ENCODE assay signal across 9 mouse cellular contexts in genomic region chr9:62520933-62521332, GRCm38 (mm10). TPM values are rescaled to one million over a fixed set of nuclear protein-coding genes. Genes with fewer than 3 reads are reported as not detected.
A peak's percentile ranks its signal among the peaks of the same experiment; 100 is the strongest.
DNase-seq lines count a peak whose midpoint lies in the region; ATAC-seq and TF ChIP-seq lines count a peak whose summit lies in the region.
"Had no signal": no experiment of that assay in that cellular context is flagged by ENCODE, and none has a peak within 500 bp of the region (broad histone marks: within the 10 kb centered on the region; RNA-seq: fewer than 3 reads in every experiment).

No protein-coding gene starts in this region.

- H3K36me3 ChIP-seq in heart, embryonic 12.5 days, result no peaks in the 10 kb centered on the region
- H3K36me3 ChIP-seq in lung, embryonic 15.5 days, result no peaks in the 10 kb centered on the region
- H3K36me3 ChIP-seq in hindbrain, embryonic 10.5 days, result no peaks in the 10 kb centered on the region
- H3K36me3 ChIP-seq in midbrain, postnatal 0 days (ENCODE audit: insufficient read depth, low read length), result no peaks in the 10 kb centered on the region
- H3K36me3 ChIP-seq: embryonic facial prominence, embryonic 15.5 days had no signal

- H3K27ac ChIP-seq in heart, embryonic 12.5 days (ENCODE audit: poor library complexity, severe bottlenecking), result 0 out of 2 replicates have a peak overlapping the region, but pooled peaks have one; percentile 34
- H3K27ac ChIP-seq in lung, embryonic 15.5 days, result peak overlapping the region; percentile 85
- peak overlapping the region; percentile 78 for H3K27ac ChIP-seq in hindbrain, embryonic 10.5 days
- H3K27ac ChIP-seq in midbrain, postnatal 0 days (ENCODE audit: low read depth, low read length), result peak overlapping the region; percentile 55; the same call in 1 of the 2 replicates
- H3K27ac ChIP-seq: embryonic facial prominence, embryonic 15.5 days had no signal

- no peak overlapping the region for H3K9ac ChIP-seq in heart, embryonic 12.5 days
- no peak overlapping the region for H3K9ac ChIP-seq in lung, embryonic 15.5 days
- H3K9ac ChIP-seq in midbrain, postnatal 0 days (replicated peaks; ENCODE audit: low read length, poor library complexity, severe bottlenecking), result no peak overlapping the region
- H3K9ac ChIP-seq: embryonic facial prominence, embryonic 15.5 days had no signal

- WGBS in heart, embryonic 12.5 days, result 20% methylated on average over 8 of the region's 9 CpGs
- WGBS in lung, embryonic 15.5 days, result 39% methylated on average over 9 of the region's 9 CpGs
- 50% methylated on average over 9 of the region's 9 CpGs for WGBS in hindbrain, embryonic 10.5 days
- WGBS in midbrain, postnatal 0 days, result 40% methylated on average over 9 of the region's 9 CpGs

- no peaks in the 10 kb centered on the region for H3K9me3 ChIP-seq in heart, embryonic 12.5 days (replicated peaks)
- no peaks in the 10 kb centered on the region for H3K9me3 ChIP-seq in lung, embryonic 15.5 days
- H3K9me3 ChIP-seq in hindbrain, embryonic 10.5 days, result no peaks in the 10 kb centered on the region
- no peaks in the 10 kb centered on the region for H3K9me3 ChIP-seq in midbrain, postnatal 0 days (ENCODE audit: low read length)
- H3K9me3 ChIP-seq: embryonic facial prominence, embryonic 15.5 days had no signal

- TF ChIP-seq CTCF in midbrain, postnatal 0 days (IDR thresholded peaks at IDR 0.05), result no peak

- H3K27me3 ChIP-seq in heart, embryonic 12.5 days (replicated peaks), result no peaks in the 10 kb centered on the region
- no peaks in the 10 kb centered on the region for H3K27me3 ChIP-seq in lung, embryonic 15.5 days
- peaks cover 30% of the 10 kb centered on the region for H3K27me3 ChIP-seq in hindbrain, embryonic 10.5 days (ENCODE audit: insufficient read depth, poor library complexity, severe bottlenecking)
- no peaks in the 10 kb centered on the region for H3K27me3 ChIP-seq in midbrain, postnatal 0 days (ENCODE audit: insufficient read depth, low read length)
- H3K27me3 ChIP-seq: embryonic facial prominence, embryonic 15.5 days had no signal

- H3K4me1 ChIP-seq in heart, embryonic 12.5 days (replicated peaks), result peaks cover 57% of the 10 kb centered on the region
- peaks cover 57% of the 10 kb centered on the region for H3K4me1 ChIP-seq in lung, embryonic 15.5 days
- peaks cover 92% of the 10 kb centered on the region for H3K4me1 ChIP-seq in hindbrain, embryonic 10.5 days (replicated peaks)
- peaks cover 18% of the 10 kb centered on the region; the same call in 1 of the 2 replicates for H3K4me1 ChIP-seq in midbrain, postnatal 0 days (ENCODE audit: insufficient read depth, low read length)

- no peak for ATAC-seq in heart, embryonic 12.5 days (ENCODE audit: insufficient number of reproducible peaks, low FRiP score)
- ATAC-seq in lung, embryonic 15.5 days (ENCODE audit: borderline replicate concordance, extremely low read depth, low FRiP score, low TSS enrichment), result no peak
- ATAC-seq in midbrain, postnatal 0 days (ENCODE audit: low FRiP score), result no peak

- 0 out of 2 replicates have a peak overlapping the region, but pooled peaks have one; percentile 3 for H3K4me2 ChIP-seq in heart, embryonic 12.5 days
- peak overlapping the region; percentile 31; the same call in 1 of the 2 replicates for H3K4me2 ChIP-seq in lung, embryonic 15.5 days
- 0 out of 2 replicates have a peak overlapping the region, but pooled peaks have one; percentile 18 for H3K4me2 ChIP-seq in midbrain, postnatal 0 days (ENCODE audit: low read depth, low read length, poor library complexity, severe bottlenecking)
- H3K4me2 ChIP-seq: embryonic facial prominence, embryonic 15.5 days had no signal

- no peak for DNase-seq in heart, adult 9 months (ENCODE audit: low spot score in 2 of 2)
- DNase-seq in lung, postnatal 36 days, result no peak
- DNase-seq in hindbrain, embryonic 10.5 days (ENCODE audit: low spot score), result no peak
- no peak for DNase-seq in midbrain, postnatal 0 days (ENCODE audit: low spot score)
- no peak for DNase-seq in embryo, embryonic 9.5 days (ENCODE audit: extremely low spot score)
- no peak for DNase-seq in cerebellum, adult 9-10 months

- H3K4me3 ChIP-seq in heart, embryonic 12.5 days, result no peak overlapping the region
- no peak overlapping the region for H3K4me3 ChIP-seq in lung, embryonic 15.5 days
- no peak overlapping the region for H3K4me3 ChIP-seq in hindbrain, embryonic 10.5 days
- H3K4me3 ChIP-seq in midbrain, postnatal 0 days (ENCODE audit: low read depth, low read length), result no peak overlapping the region
- H3K4me3 ChIP-seq: embryonic facial prominence, embryonic 15.5 days had no signal

RNA-seq across cellular contexts. Expression of gene Coro2b, which starts 15.9 kb away (rescaled TPM):
- 5.8 and 6.0 TPM in 2 replicates for polyA plus RNA-seq in heart, embryonic 12.5 days (2016; fragmentation: Nextera tagmentation; extraction: Ambion mirVana)
- polyA plus RNA-seq in lung, embryonic 15.5 days (2015; fragmentation: Nextera tagmentation; extraction: Ambion mirVana), result 20.5 and 22.8 TPM in 2 replicates
- 17.5 and 30.7 TPM in 2 replicates for polyA plus RNA-seq in hindbrain, embryonic 10.5 days (2016; fragmentation: Nextera tagmentation; extraction: Ambion mirVana)
- 36.2 and 45.8 TPM in 2 replicates for total RNA-seq in midbrain, postnatal 0 days (2014; rRNA removed)
- 21.4 and 22.8 TPM in 2 replicates for polyA plus RNA-seq in midbrain, postnatal 0 days (2015; fragmentation: Nextera tagmentation; extraction: Ambion mirVana)

Comparison
In these comparisons a context has a peak if more than half of its experiments do, and no peak if none do; other contexts are left out.
1. H3K27ac ChIP-seq: peak in every context shown above with its lines; median percentile 85 in lung, embryonic 15.5 days; 78 in hindbrain, embryonic 10.5 days; 55 in midbrain, postnatal 0 days; 34 in heart, embryonic 12.5 days.